Mouse (Mus musculus) liver, adult 2 months (tissue): ENCODE data around the gene Wfikkn2.

ENCODE experiments used
- CTCF ChIP-seq: fragments of 200-500 bp; IDR thresholded peaks from 2 replicates; pipeline ENCODE4 v1.5.1; 2011; ENCODE audit warnings: low read depth, low read length, control low read depth
- POLR2A ChIP-seq: fragments of 200-500 bp; IDR thresholded peaks from 2 replicates; pipeline ENCODE4 v1.6.1; 2011; ENCODE audit warnings: low read length, control low read depth; ENCODE audit not compliant: insufficient read depth; ENCODE audit errors: extremely low read depth

DNA sequence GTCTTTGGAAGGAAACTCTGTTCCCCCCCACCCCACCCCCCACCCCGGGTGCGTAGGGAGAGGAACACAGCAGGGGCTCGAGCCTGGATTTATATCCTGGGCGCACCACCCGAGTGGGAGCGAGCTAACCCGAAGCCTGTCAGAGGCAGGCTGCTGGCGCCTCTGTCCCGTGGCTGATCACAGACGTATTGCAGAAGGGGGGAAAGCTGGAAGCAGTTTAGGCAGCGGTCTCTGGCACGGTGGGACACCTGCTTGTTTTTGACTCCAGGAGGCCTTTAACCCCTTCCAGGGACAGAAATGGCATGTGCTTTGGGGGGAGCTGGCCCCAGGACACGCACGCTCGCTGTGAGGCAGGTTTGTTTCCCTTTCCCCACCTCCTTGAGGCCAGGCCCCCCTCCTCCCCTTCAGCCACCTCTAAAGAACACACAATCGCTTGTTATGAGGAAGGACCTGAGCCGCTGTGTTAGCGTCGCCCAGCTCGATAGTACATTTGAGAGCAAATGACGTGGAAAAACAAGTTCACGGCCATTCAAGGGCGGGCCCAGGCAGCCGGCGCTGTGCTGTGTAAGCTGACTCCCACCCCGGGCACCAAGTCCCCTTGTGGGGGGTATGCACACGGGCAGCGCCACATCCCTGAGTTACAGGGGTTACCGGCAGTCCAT, 2.9 kb downstream of the Wfikkn2 start:
- no peak for TF ChIP-seq CTCF
- no peak for TF ChIP-seq POLR2A
